Comparison of ENCODE assay signal across 26 mouse cellular contexts in genomic region chr15:60641770-60642169, GRCm38 (mm10).
DNase-seq lines count a peak whose midpoint lies in the region; ATAC-seq and TF ChIP-seq lines count a peak whose summit lies in the region.
"Had no signal": no experiment of that assay in that cellular context is flagged by ENCODE, and none has a peak within 500 bp of the region (broad histone marks: within the 10 kb centered on the region; RNA-seq: fewer than 3 reads in every experiment).

No protein-coding gene starts in this region.

- 36% methylated on average over 1 of the region's 1 CpGs for WGBS in kidney, adult 2 months

- peak; percentile 56 for ATAC-seq in Patski
- ATAC-seq: CD4-positive, CD25-positive, alpha-beta regulatory T cell, adult 4 months; forebrain, embryonic 13.5 days; forebrain, embryonic 16.5 days; hindbrain, postnatal 0 days; inflammation-experienced regulatory T-cells, adult 6 months had no signal

- CTCF ChIA-PET in Patski (lab: Charles Lee): interaction anchor here (1.0 kb wide), 1 partner anchor 13 kb away, joined by 3 read pairs; no protein-coding TSS in a partner anchor

- no peak overlapping the region for H3K4me3 ChIP-seq in kidney, adult 2 months (ENCODE audit: insufficient read depth, low read depth, low read length)
- H3K4me3 ChIP-seq: embryonic facial prominence, embryonic 13.5 days; erythroblast, embryonic 14.5 days; forebrain, embryonic 10.5 days; forebrain, embryonic 13.5 days; heart, adult 2 months; heart, embryonic 10.5 days; heart, embryonic 13.5 days had no signal

- no peaks in the 10 kb centered on the region for H3K27me3 ChIP-seq in kidney, adult 2 months (replicated peaks; ENCODE audit: control insufficient read depth, insufficient read depth, low read length)
- H3K27me3 ChIP-seq in Patski: no peaks in the 10 kb centered on the region
- H3K27me3 ChIP-seq: embryonic facial prominence, embryonic 13.5 days; forebrain, embryonic 13.5 days; heart, embryonic 13.5 days had no signal

- in situ Hi-C loops in Patski (cut with MboI; ENCODE audit: low pct_unique_long_range_greater_than_20kb): no loop called here

- DNase-seq in kidney, adult 2 months: peak; percentile 3
- DNase-seq in kidney, adult 8-10 months: no peak
- peak; percentile 1 to 10 for DNase-seq in kidney, postnatal 36 days
- no peak for DNase-seq in kidney, adult 11 months
- peak; percentile 61 for DNase-seq in Muller cell, postnatal 12 days (ENCODE audit: inconsistent ontology term)
- DNase-seq in Patski (ENCODE audit: low read depth, low spot score): no peak
- DNase-seq: adrenal gland, adult 2 months; adrenal gland, postnatal 25 days; cerebellum, adult 11-12 months; cerebellum, adult 8-10 months; gastrocnemius, postnatal 10 days; gastrocnemius, postnatal 36 days; heart, adult 2 months; heart, postnatal 14 days; heart, postnatal 4 days had no signal

- POLR2A ChIA-PET in Patski (lab: Charles Lee): no interaction called here

- H3K27ac ChIP-seq in kidney, adult 2 months (ENCODE audit: insufficient read depth, low read depth, low read length): no peak overlapping the region
- H3K27ac ChIP-seq: embryonic facial prominence, embryonic 13.5 days; forebrain, embryonic 10.5 days; forebrain, embryonic 13.5 days; heart, adult 2 months; heart, embryonic 10.5 days; heart, embryonic 13.5 days; hindbrain, embryonic 14.5 days; hindbrain, postnatal 0 days had no signal

- no peaks in the 10 kb centered on the region for H3K36me3 ChIP-seq in kidney, adult 2 months (ENCODE audit: control insufficient read depth, insufficient read depth, low read length)
- H3K36me3 ChIP-seq: embryonic facial prominence, embryonic 13.5 days; forebrain, embryonic 10.5 days; heart, embryonic 10.5 days; heart, embryonic 13.5 days had no signal

- H3K4me1 ChIP-seq in kidney, adult 2 months (ENCODE audit: control insufficient read depth, insufficient read depth, low read length): no peaks in the 10 kb centered on the region
- H3K4me1 ChIP-seq: embryonic facial prominence, embryonic 13.5 days; forebrain, embryonic 10.5 days; forebrain, embryonic 13.5 days; heart, embryonic 10.5 days; heart, embryonic 13.5 days had no signal

- TF ChIP-seq POLR2A in kidney, adult 2 months (IDR thresholded peaks at IDR 0.05; ENCODE audit: low read depth, low read length): no peak

- TF ChIP-seq CTCF in kidney, adult 2 months (conservative IDR thresholded peaks at IDR 0.05; ENCODE audit: insufficient read depth, insufficient read length, low read depth, low read length): no peak
- TF ChIP-seq CTCF in Patski (IDR thresholded peaks at IDR 0.05): no peak

Comparison
In these comparisons a context has a peak if more than half of its experiments do, and no peak if none do; other contexts are left out.
1. DNase-seq: peak in kidney, adult 2 months (single experiment), kidney, postnatal 36 days (2 of 2) and Muller cell, postnatal 12 days (single experiment); none in kidney, adult 8-10 months (0 of 2), kidney, adult 11 months (single experiment) and Patski (single experiment).